Mouse (Mus musculus) CH12.LX (cell line): Measurements from ENCODE around the gene Gm11361. TPM values are rescaled to one million over a fixed set of nuclear protein-coding genes. Genes with fewer than 3 reads are reported as not detected.

Experiments
- DNase-seq: peaks from one replicate; pipeline ENCODE4 v3.0.0-alpha.2; 2013; ENCODE audit errors: extremely low read depth
- H3K27ac ChIP-seq: 2 replicates; pipeline ENCODE4 v1.5.1; 2012; ENCODE audit warnings: low read depth, mild to moderate bottlenecking, control low read depth, moderate library complexity; ENCODE audit not compliant: insufficient read depth
- H3K27me3 ChIP-seq: replicated peaks from 2 replicates; pipeline ENCODE3; 2012; ENCODE audit warnings: inconsistent platforms
- H3K36me3 ChIP-seq, 2 experiments: replicated peaks in 1 of 2; 2 replicates each; pipeline versions ENCODE3 to v1.6.1; 2012; ENCODE audit warnings: inconsistent platforms in 1 of 2, low read length in 1 of 2, mild to moderate bottlenecking in 1 of 2, mixed read lengths in 1 of 2, moderate library complexity in 1 of 2; ENCODE audit not compliant: control insufficient read depth in 1 of 2, insufficient read depth in 1 of 2
- H3K4me1 ChIP-seq, 2 experiments: 2 replicates each; pipeline ENCODE4 v1.6.1; 2012; ENCODE audit warnings: inconsistent platforms in 1 of 2, moderate library complexity in 1 of 2; ENCODE audit not compliant: insufficient read depth in 2 of 2, control insufficient read depth in 1 of 2
- H3K4me2 ChIP-seq: 2 replicates; pipeline ENCODE4 v1.6.1; 2012; ENCODE audit warnings: low read depth, mild to moderate bottlenecking, control low read depth; ENCODE audit not compliant: poor library complexity, insufficient read depth, severe bottlenecking
- H3K4me3 ChIP-seq, 3 experiments: fragments of 150-350 bp in 1 of 3; sonication (generic) in 1 of 3; replicated peaks in 1 of 3; 2 replicates each; pipeline versions ENCODE3 to v1.5.1; 2011 to 2012; ENCODE audit warnings: low read depth in 2 of 3, low read length in 2 of 3, mild to moderate bottlenecking in 2 of 3, moderate library complexity in 2 of 3, control low read depth in 1 of 3, improper control_type of control experiment in 1 of 3, inconsistent platforms in 1 of 3, mixed read lengths in 1 of 3; ENCODE audit not compliant: poor library complexity in 1 of 3
- H3K79me2 ChIP-seq: replicated peaks from 2 replicates; pipeline ENCODE4 v1.6.1; 2012; ENCODE audit warnings: mild to moderate bottlenecking, moderate library complexity; ENCODE audit not compliant: control insufficient read depth, poor library complexity, insufficient read depth, severe bottlenecking; ENCODE audit errors: extremely low read depth
- H3K9ac ChIP-seq: 2 replicates; pipeline ENCODE4 v1.6.1; 2012; ENCODE audit warnings: low read depth, mild to moderate bottlenecking, control low read depth, moderate library complexity; ENCODE audit not compliant: insufficient read depth
- H3K9me3 ChIP-seq: replicated peaks from 2 replicates; pipeline ENCODE3; 2012; ENCODE audit warnings: low read length, inconsistent platforms, mixed read lengths
- CHD1 ChIP-seq: IDR thresholded peaks from 2 replicates; pipeline ENCODE4 v1.6.1; 2012; ENCODE audit warnings: low read depth, low read length, improper control_type of control experiment, inconsistent platforms
- CTCF ChIP-seq, 2 experiments: IDR thresholded peaks in 1 of 2; conservative IDR thresholded peaks in 1 of 2; 2 replicates each; pipeline ENCODE4 v1.5.1; 2011 to 2012; ENCODE audit warnings: low read depth in 2 of 2, low read length in 2 of 2, improper control_type of control experiment in 1 of 2, inconsistent platforms in 1 of 2, mild to moderate bottlenecking in 1 of 2, moderate library complexity in 1 of 2
- E2F4 ChIP-seq: IDR thresholded peaks from 2 replicates; pipeline ENCODE4 v1.6.1; 2011; ENCODE audit warnings: low read depth, low read length, improper control_type of control experiment; ENCODE audit not compliant: insufficient replicate concordance
- EP300 ChIP-seq: IDR thresholded peaks from 2 replicates; pipeline ENCODE4 v1.6.1; 2011; ENCODE audit warnings: low read length, improper control_type of control experiment
- GABPA ChIP-seq: IDR thresholded peaks from 2 replicates; pipeline ENCODE4 v1.6.1; 2012; ENCODE audit warnings: low read depth, low read length, improper control_type of control experiment, inconsistent platforms; ENCODE audit not compliant: insufficient replicate concordance
- IRF4 ChIP-seq: IDR thresholded peaks from 2 replicates; pipeline ENCODE4 v1.6.1; 2014; ENCODE audit warnings: low read depth, mild to moderate bottlenecking, inconsistent platforms, low read length, improper control_type of control experiment
- JUN ChIP-seq: IDR thresholded peaks from 2 replicates; pipeline ENCODE4 v1.6.1; 2011; ENCODE audit warnings: low read depth, mild to moderate bottlenecking, low read length, improper control_type of control experiment, moderate library complexity; ENCODE audit not compliant: insufficient read depth
- KAT2A ChIP-seq: IDR thresholded peaks from 2 replicates; pipeline ENCODE4 v1.6.1; 2012; ENCODE audit warnings: low read length, improper control_type of control experiment, inconsistent platforms; ENCODE audit not compliant: insufficient replicate concordance
- MAFK ChIP-seq: IDR thresholded peaks from 2 replicates; pipeline ENCODE4 v1.6.1; 2011; ENCODE audit warnings: low read length, improper control_type of control experiment; ENCODE audit not compliant: insufficient replicate concordance
- MAX ChIP-seq: IDR thresholded peaks from 2 replicates; pipeline ENCODE4 v1.6.1; 2011; ENCODE audit warnings: low read length, improper control_type of control experiment
- MAZ ChIP-seq: IDR thresholded peaks from 2 replicates; pipeline ENCODE4 v1.6.1; 2012; ENCODE audit warnings: low read depth, mild to moderate bottlenecking, inconsistent platforms, low read length, improper control_type of control experiment, moderate library complexity
- MYC ChIP-seq: IDR thresholded peaks from 2 replicates; pipeline ENCODE4 v1.6.1; 2011; ENCODE audit warnings: low read depth, mild to moderate bottlenecking, improper control_type of control experiment, low read length
- NELFE ChIP-seq: IDR thresholded peaks from 2 replicates; pipeline ENCODE4 v1.6.1; 2011; ENCODE audit warnings: low read depth, low read length, improper control_type of control experiment
- NRF1 ChIP-seq: IDR thresholded peaks from 2 replicates; pipeline ENCODE4 v1.6.1; 2014; ENCODE audit warnings: low read depth, mild to moderate bottlenecking, inconsistent platforms, low read length, improper control_type of control experiment, moderate library complexity
- POLR2AphosphoS2 ChIP-seq: IDR thresholded peaks from 2 replicates; pipeline ENCODE4 v1.6.1; 2011; ENCODE audit warnings: low read depth, low read length, improper control_type of control experiment
- RCOR1 ChIP-seq: conservative IDR thresholded peaks from 2 replicates; pipeline ENCODE4 v1.6.1; 2012; ENCODE audit warnings: low read depth, mild to moderate bottlenecking, inconsistent platforms, low read length, improper control_type of control experiment
- SMC3 ChIP-seq: IDR thresholded peaks from 2 replicates; pipeline ENCODE4 v1.6.1; 2011; ENCODE audit warnings: low read depth, low read length, improper control_type of control experiment
- TCF12 ChIP-seq: IDR thresholded peaks from 2 replicates; pipeline ENCODE4 v1.6.1; 2014; ENCODE audit warnings: low read depth, mild to moderate bottlenecking, inconsistent platforms, low read length, improper control_type of control experiment
- USF2 ChIP-seq: conservative IDR thresholded peaks from 2 replicates; pipeline ENCODE4 v1.6.1; 2011; ENCODE audit warnings: low read depth, low read length, improper control_type of control experiment
- ZKSCAN1 ChIP-seq: IDR thresholded peaks from 2 replicates; pipeline ENCODE4 v1.6.1; 2012; ENCODE audit warnings: low read depth, inconsistent platforms, low read length, improper control_type of control experiment, borderline replicate concordance
- ZMIZ1 ChIP-seq: IDR thresholded peaks from 2 replicates; pipeline ENCODE4 v1.6.1; 2012; ENCODE audit warnings: low read depth, mild to moderate bottlenecking, inconsistent platforms, low read length, improper control_type of control experiment
- ZNF384 ChIP-seq: IDR thresholded peaks from 2 replicates; pipeline ENCODE4 v1.6.1; 2012; ENCODE audit warnings: low read depth, low read length, improper control_type of control experiment, inconsistent platforms
- dilution Hi-C: fragments of 300-500 bp; cut with MboI; formaldehyde crosslinking; loops from 2 replicates; pipeline ENCODE4 v1.14.3; 2020; ENCODE audit warnings: low sequenced_read_pairs; ENCODE audit not compliant: extremely low pct_unique_long_range_greater_than_20kb, extremely low pct_ligation_motif_present
- in situ Hi-C: fragments of 300-500 bp; cut with MboI; formaldehyde crosslinking; loops from 3 replicates; pipeline ENCODE4 v1.14.3; 2019; ENCODE audit warnings: low sequenced_read_pairs, low pct_ligation_motif_present, low pct_unique_long_range_greater_than_20kb, mixed read lengths
- polyA plus RNA-seq: library from polyadenylated mRNA; unstranded; fragments of >175 nt; gene quantifications from 2 replicates; pipeline ENCODE4 v1.2.1, GENCODE M21; 2012; ENCODE audit warnings: low read depth; ENCODE audit not compliant: insufficient read length
- total RNA-seq, 2 experiments: library from RNA; depleted of rRNA; stranded (reverse); fragments of 300-350 nt in 1 of 2; fragments of >200 nt in 1 of 2; gene quantifications; 2 replicates each; pipeline ENCODE4 v1.2.3; 2012 to 2014

Gene Gm11361
- total and polyA plus RNA-seq, 3 experiments, result 2.5 to 1,596 (median 230) TPM

GRCm38 (mm10) chr13:28287368-28287767 lies 30.0 kb downstream of the Gm11361 start:
- H3K27ac ChIP-seq, result no peak overlapping the region
- no peak overlapping the region for H3K4me2 ChIP-seq
- no peaks in the 10 kb centered on the region for H3K27me3 ChIP-seq
- no peaks in the 10 kb centered on the region for H3K79me2 ChIP-seq
- H3K9me3 ChIP-seq, result no peaks in the 10 kb centered on the region
- TF ChIP-seq KAT2A (no peak), EP300 (no peak), MYC (no peak)
- TF ChIP-seq, all 38 proteins: peak for 0
- no peak overlapping the region for H3K9ac ChIP-seq
- H3K4me3 ChIP-seq, result no peak overlapping the region
- H3K36me3 ChIP-seq, result no peaks in the 10 kb centered on the region
- H3K4me1 ChIP-seq, result no peaks in the 10 kb centered on the region
- DNase-seq, result no peak
- dilution Hi-C loops, result no loop called here
- in situ Hi-C loops, result no loop called here

GRCm38 (mm10) chr13:28294272-28294671 lies 36.9 kb downstream of the Gm11361 start:
- no peak for DNase-seq
- H3K36me3 ChIP-seq, result no peaks in the 10 kb centered on the region
- H3K4me2 ChIP-seq, result no peak overlapping the region
- no peaks in the 10 kb centered on the region for H3K79me2 ChIP-seq
- no peak overlapping the region for H3K4me3 ChIP-seq
- H3K9me3 ChIP-seq, result no peaks in the 10 kb centered on the region
- in situ Hi-C loops (no loop called here), dilution Hi-C loops (no loop called here)
- no peaks in the 10 kb centered on the region for H3K4me1 ChIP-seq
- H3K27ac ChIP-seq, result no peak overlapping the region
- no peaks in the 10 kb centered on the region for H3K27me3 ChIP-seq
- no peak overlapping the region for H3K9ac ChIP-seq
- TF ChIP-seq CTCF (conservative IDR thresholded peaks at IDR 0.05 in 1 of 2, IDR thresholded peaks at IDR 0.05 in 1 of 2; ENCODE audit: low read depth in 2 of 2, low read length in 2 of 2), result no peak
- no peak for TF ChIP-seq MAZ
- no peak for TF ChIP-seq TCF12
- TF ChIP-seq E2F4, result no peak
- TF ChIP-seq, all 38 proteins: peak for 0

- H3K27ac ChIP-seq, result no peak overlapping the region
- TF ChIP-seq ZNF384, result no peak
- no peak for TF ChIP-seq ZMIZ1
- no peak for TF ChIP-seq RCOR1
- TF ChIP-seq NELFE, result no peak
- TF ChIP-seq TCF12, result no peak
- TF ChIP-seq SMC3, result no peak
- TF ChIP-seq POLR2AphosphoS2, result no peak
- no peak for TF ChIP-seq USF2
- no peak for TF ChIP-seq IRF4
- no peak for TF ChIP-seq CHD1
- no peak for TF ChIP-seq MAX
- TF ChIP-seq ZKSCAN1, result no peak
- TF ChIP-seq EP300, result no peak
- TF ChIP-seq JUN, result no peak
- TF ChIP-seq NRF1, result no peak
- no peak for TF ChIP-seq MAFK
- no peak for TF ChIP-seq MYC
- no peak for TF ChIP-seq GABPA
- TF ChIP-seq KAT2A, result no peak
- H3K4me2 ChIP-seq, result no peak overlapping the region
- in situ Hi-C loops (no loop called here), dilution Hi-C loops (no loop called here)
- H3K9me3 ChIP-seq, result no peaks in the 10 kb centered on the region
- no peak for DNase-seq
- H3K27me3 ChIP-seq, result no peaks in the 10 kb centered on the region
- H3K4me1 ChIP-seq, result no peaks in the 10 kb centered on the region
- no peak overlapping the region for H3K9ac ChIP-seq
- no peaks in the 10 kb centered on the region for H3K79me2 ChIP-seq
- no peak overlapping the region for H3K4me3 ChIP-seq
- no peaks in the 10 kb centered on the region for H3K36me3 ChIP-seq
Measured at GRCm38 (mm10) chr13:28294757-28295361, 37.5 kb downstream of the Gm11361 start.
